Mouse (Mus musculus): ENCODE results near the gene Ccdc148.

- TF ChIP-seq CTCF (IDR thresholded peaks at IDR 0.05; ENCODE audit: control insufficient read depth, insufficient read depth, insufficient read length) (no peak), MYOG (IDR thresholded peaks at IDR 0.05; ENCODE audit: control insufficient read depth, extremely low read depth, insufficient read length) (no peak)
These were observed 47.2 kb upstream of the Ccdc148 start for GRCm38 (mm10) chr2:59207725-59208124.
